Mouse (Mus musculus) embryo, embryonic 10 days (tissue): ENCODE data around the gene Fhit.

Source experiments
- DNase-seq: peaks from one replicate; pipeline ENCODE4 v3.0.0-alpha.2; 2015; ENCODE audit warnings: low spot score

The Fhit gene

DNA sequence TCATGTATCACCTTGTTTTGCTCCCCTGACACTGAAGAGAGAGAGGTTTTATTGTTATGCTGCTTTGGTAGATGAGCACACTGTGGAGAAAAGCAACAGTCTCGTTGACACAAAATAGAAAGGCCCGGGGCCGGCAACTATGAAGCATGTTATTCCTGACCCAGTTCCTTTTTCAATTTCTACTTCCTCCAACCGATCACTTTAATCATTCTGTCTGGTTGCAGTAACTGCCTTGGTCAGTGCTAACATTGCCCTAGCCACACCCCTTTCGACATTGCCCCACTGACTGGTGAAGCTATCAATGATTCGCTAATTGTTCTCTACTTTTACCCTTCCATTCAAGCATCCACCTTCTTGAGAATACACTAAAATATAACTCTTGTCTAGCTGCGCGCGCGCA is 1028.0 kb downstream of the Fhit start:
- no peak for DNase-seq

GRCm38 (mm10) chr14:10129675-10130074 is 1032.2 kb downstream of the Fhit start:
- DNase-seq: no peak

DNA sequence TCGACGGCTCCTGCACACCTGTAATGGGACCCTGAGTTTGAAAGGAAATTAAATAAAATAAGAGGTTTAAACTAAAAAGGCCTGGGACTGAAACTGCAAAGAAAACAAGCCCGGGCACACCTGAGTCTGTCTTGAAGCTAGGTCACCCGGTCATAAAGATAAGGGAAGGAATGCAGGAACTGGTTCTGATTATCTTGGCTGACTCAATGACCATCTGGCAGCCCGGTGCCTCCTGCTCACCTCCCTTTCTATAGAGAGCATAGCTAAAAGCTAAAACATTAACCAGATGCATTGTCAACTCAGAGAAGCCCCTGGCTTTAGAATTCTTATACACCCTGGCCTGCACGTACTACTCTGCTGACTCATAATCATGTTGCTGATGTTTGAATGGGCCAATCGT is 1032.7 kb downstream of the Fhit start:
- no peak for DNase-seq

DNA sequence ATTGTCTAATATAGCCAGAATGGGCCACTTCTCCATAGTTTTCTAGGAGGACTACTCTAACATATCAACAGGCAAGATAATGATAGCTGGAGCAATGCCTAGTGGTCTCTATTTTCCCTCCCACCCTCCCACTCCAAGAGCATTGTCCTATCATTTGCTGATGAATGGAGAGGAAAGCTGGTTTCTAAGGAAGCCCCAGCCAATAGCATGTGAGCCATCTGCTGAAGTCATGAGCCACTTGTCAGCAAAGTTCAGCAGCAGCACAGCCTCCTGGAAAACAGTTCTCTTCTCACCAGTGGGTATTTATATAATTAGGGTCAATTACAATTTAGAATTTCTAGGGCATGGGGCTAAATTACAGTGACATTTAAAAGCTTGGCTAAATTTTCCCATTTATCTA is 1035.3 kb downstream of the Fhit start:
- DNase-seq: no peak

DNA sequence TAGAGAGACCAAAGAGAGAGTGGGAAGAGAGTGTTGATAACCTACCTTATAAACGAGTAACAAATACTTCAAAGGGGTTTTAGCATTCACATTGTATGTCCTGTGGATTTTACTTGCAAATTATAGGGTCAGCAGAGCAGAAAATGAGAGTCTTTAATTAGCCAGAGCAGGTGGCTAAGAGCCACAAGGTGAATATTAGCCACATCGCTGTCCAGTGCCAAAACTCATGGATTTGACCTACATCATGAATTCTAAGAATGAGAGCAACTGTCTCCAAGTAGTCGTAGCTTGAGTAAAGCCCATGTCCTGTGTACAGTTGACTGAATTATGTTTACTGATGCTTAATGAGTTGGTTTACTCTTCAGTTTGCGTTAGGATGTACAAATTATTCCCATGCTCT is 1039.7 kb downstream of the Fhit start:
- DNase-seq: no peak

DNA sequence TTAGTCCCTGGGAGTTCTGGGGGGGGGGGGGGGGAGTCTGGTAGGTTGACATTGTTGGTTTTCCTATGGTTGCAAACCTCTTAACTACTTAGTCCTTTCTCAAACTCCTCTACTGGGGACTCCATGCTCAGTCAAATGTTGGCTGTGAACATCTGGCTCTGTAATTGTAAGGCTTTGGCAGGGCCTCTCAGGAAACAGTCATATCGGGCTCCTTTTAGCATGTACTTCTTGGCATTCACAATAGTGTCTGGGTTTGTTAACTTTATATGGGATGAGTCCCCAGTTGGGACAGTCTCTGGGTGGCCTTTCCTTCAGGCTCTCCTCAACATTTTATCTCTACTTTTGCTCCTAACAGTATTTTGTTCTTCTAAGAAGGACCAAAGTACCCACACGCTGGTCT is 1065.6 kb downstream of the Fhit start:
- DNase-seq: no peak

DNA sequence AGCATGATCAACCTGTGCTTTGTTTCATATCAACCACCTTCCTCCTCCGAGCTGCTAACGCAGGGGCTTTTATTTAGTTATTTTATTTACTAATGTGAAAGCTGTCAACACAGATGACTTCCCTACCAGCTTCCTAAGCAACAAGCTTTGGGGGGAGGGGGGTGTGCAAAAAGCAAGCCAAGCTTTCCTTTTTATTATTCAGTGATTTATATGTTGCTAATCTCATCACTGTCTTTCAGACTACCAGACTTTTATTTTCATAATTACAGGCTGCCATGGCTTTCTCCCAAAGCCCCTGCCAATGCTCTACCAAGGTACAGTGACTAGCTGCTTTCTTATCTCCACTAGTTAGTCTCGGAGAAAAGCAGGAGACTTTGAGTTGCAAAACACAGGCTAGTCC is 1082.8 kb downstream of the Fhit start:
- no peak for DNase-seq

- DNase-seq: no peak
Measured at GRCm38 (mm10) chr14:10049947-10050346, 1111.9 kb downstream of the Fhit start.

DNA sequence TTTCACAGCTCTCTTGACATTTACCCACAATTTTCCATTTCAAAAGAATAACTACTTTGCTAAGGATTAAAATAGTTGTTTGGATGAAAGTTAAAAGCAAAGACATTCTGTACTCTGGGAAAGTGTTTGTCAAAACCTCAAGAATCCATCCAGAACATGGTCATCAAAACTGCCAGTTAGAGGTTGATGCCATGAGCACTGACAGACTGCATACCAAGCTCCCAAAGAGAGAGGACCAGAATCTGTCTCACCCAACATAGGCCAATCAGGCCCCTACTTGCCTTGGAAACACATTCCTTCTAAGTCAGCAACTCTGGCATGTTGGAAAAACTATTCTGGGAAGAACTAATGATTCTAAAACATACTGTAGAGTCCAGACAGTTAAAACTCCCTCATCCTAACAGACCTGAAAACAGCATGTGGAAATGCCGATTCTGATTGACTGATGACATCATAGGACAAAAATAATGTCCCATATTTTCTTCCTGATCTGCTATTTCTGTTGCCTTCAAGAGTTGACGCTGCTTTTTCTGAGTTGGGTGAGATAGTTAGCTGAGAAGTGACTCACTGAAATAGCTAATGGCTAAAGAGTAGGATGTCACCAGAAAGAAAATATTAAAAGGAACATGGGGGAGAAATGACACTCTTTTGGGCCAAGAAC is 1114.6 kb downstream of the Fhit start:
- no peak for DNase-seq

DNA sequence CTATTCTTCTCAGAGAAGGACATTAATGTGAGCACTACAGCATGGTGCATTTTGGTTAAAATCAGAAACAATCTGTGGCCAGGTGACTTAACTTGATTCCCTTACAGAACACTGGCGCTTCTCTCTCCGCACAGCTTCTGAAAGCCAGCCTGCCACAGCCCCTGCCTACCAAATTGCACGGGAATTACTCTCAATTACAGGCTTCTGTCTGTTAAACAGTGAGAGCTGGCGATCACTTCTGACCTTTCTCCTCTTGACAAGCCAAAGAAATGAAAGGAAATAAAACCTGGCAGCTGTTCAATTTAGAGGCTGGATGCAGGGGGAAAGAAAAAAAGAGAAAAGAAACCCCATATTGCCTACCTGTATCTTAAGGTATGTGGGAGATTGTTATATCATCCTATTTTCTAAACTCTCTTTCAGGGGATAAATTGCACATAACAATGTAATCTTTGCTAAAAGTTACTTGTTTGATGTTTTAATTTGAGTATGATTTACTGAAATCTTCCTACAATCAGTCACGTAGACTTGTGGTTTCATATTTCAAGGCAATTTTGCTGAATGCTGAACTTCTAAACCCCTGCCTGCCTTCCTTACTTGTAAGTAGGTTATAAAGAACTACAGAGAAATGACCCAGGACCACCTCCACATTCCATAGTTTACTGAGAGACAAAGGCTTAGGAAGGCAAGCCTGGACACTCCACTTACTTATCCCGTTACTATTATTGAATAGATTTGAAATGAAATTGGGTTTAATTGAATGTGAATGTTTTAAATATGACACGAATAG is 1115.3 kb downstream of the Fhit start:
- peak; percentile 66 for DNase-seq

- no peak for DNase-seq
Measured at GRCm38 (mm10) chr14:10038021-10038420, 1123.8 kb downstream of the Fhit start.

- DNase-seq: no peak
Measured at GRCm38 (mm10) chr14:10036685-10037215, 1125.1 kb downstream of the Fhit start.

DNA sequence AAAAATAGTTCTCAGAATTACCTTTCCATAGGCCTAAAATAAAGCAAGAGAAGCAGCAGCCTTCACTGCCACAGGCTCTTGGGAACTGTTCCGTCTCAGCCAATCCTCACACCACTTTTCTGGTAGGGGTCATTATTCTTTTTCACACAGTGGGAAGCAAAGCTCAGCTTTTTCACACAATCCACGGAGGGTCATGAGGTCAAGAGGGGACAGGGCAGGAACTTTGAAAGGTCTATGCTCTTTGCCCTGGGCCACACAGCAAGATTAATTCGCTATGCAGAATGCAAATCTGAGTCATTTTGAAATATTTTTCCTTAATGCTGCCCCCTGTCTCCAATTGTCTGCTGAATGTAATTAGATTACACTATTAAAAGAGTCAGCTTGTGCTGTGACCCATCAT is 1126.2 kb downstream of the Fhit start:
- peak; percentile 77 for DNase-seq

GRCm38 (mm10) chr14:10035270-10035669 is 1126.6 kb downstream of the Fhit start:
- DNase-seq: no peak

DNA sequence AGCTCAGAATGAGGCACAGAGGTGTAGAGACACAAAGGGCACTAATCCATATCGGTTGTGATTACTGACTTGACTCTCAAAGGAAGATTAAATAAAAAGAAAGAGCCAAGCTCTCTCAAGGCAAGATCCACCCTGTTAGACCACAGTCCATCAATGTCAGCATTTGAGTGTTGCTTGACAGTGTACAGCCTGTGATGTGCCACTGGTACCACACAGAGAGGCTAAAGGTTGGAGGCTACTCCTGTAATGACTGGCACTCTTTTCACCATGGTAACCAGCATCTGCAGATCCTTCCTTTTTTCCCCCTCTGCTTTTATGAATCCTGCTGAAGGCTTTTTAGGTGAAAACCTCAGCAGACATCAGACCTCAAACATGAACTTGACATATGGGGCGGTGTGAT is 1138.5 kb downstream of the Fhit start:
- no peak for DNase-seq

GRCm38 (mm10) chr14:10022304-10022703 is 1139.5 kb downstream of the Fhit start:
- no peak for DNase-seq

- no peak for DNase-seq
Measured at GRCm38 (mm10) chr14:10020400-10021140, 1141.3 kb downstream of the Fhit start.

DNA sequence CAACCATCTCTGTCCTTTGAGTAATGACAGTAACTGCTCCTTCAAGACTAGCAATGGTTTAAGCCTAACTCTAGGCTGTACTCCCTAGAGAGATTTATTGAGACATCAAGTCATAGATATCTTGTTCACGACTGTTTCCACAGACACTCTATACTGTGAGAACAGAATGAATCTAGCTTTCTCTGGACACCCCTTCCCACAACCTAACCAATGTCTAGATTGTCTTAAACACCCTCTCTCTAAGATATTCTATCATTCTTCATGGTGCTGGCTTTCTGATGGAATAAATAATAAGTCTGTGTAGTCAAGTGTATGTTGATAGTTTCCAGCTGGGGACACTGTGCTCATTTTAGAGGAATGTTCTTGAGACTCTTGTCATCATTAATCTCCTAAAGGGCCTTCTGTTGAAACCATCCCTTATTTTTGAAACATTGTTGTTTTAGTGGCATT is 1148.0 kb downstream of the Fhit start:
- DNase-seq: no peak

GRCm38 (mm10) chr14:10013003-10013816 is 1148.6 kb downstream of the Fhit start:
- DNase-seq: no peak

GRCm38 (mm10) chr14:10006278-10006677 is 1155.6 kb downstream of the Fhit start:
- DNase-seq: no peak

DNA sequence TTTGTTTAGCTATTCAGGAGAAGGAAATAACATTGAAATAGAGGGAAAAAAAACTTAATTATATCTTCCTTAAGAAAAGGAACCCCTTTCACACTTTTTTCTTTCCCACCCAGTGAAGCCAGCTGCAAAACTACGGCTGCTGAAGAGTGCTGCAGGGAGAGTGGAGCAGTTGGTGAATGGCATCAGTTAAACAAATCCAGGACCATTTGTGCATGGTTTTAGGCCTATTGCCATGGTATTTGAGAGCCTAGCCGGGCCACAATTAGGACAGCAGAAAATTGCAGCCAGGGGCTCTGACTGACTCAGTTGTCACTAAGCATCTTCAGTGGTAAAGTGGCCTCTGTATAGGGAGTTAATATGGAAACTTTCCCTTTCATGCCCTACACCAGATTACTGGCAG is 1158.0 kb downstream of the Fhit start:
- DNase-seq: no peak

DNA sequence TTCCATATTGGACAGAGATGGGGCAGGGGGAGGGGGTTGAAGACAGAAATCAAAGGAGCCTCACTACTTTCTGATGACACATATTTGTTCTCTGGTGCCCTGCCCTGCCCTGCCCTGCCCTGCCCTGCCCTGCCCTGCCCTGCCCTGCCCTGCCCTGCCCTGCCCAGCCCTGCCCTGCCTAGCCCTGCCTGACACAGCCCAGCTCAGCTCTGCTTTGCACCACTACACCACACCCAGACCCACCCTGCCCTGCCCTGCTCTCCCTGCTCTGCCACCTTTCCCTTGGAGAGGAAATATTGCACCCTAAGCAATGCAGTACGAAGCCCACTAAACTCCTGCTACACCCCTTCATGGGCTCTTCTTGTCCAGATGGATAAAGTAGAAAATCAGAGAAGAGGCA is 1171.2 kb downstream of the Fhit start:
- no peak for DNase-seq
